Mouse (Mus musculus) kidney, adult 2 months (tissue): ENCODE results near the gene Fbxl15.

Experiments used
- CTCF ChIP-seq: fragments of 200-500 bp; conservative IDR thresholded peaks from 2 replicates; pipeline ENCODE4 v1.5.1; 2011; ENCODE audit warnings: low read depth, mild to moderate bottlenecking, control low read depth, low read length, moderate library complexity, mixed read lengths; ENCODE audit not compliant: insufficient read depth, insufficient read length
- POLR2A ChIP-seq: fragments of 200-500 bp; IDR thresholded peaks from one replicate; pipeline ENCODE4 v1.6.1; 2011; ENCODE audit warnings: low read depth, low read length, control low read depth

- TF ChIP-seq CTCF (no peak), POLR2A (no peak)
Observed at GRCm38 (mm10) chr19:46307781-46308180, 20.2 kb upstream of the Fbxl15 start.
